Mouse (Mus musculus) embryonic facial prominence, embryonic 12.5 days (tissue): ENCODE results near the gene Olfr1406. TPM values are rescaled to one million over a fixed set of nuclear protein-coding genes. Genes with fewer than 3 reads are reported as not detected.
"Not testable (repeated sequence)": the region's sequence is repeated elsewhere in the genome, so short reads cannot be mapped to it uniquely, and the experiment has no call there.

ENCODE experiments used
- ATAC-seq: fragments of 200-750 bp; cut with Nextera tagmentation; 2 replicates; pipeline ENCODE4 v1.8.0; 2017; ENCODE audit not compliant: insufficient number of reproducible peaks, insufficient read depth, low FRiP score, low TSS enrichment
- H3K27ac ChIP-seq: fragments of 300-500 bp; sonication (generic); 2 replicates; pipeline ENCODE4 v1.5.1; 2016; ENCODE audit warnings: mild to moderate bottlenecking
- H3K27me3 ChIP-seq: fragments of 300-500 bp; sonication (generic); 2 replicates; pipeline ENCODE4 v1.6.1; 2016; ENCODE audit warnings: mild to moderate bottlenecking, moderate library complexity
- H3K36me3 ChIP-seq: fragments of 300-500 bp; sonication (generic); 2 replicates; pipeline ENCODE4 v1.6.1; 2016; ENCODE audit warnings: mild to moderate bottlenecking
- H3K4me1 ChIP-seq: fragments of 300-500 bp; sonication (generic); 2 replicates; pipeline ENCODE4 v1.6.1; 2016
- H3K4me2 ChIP-seq: fragments of 300-500 bp; sonication (generic); replicated peaks from 2 replicates; pipeline ENCODE4 v1.6.1; 2016; ENCODE audit warnings: mild to moderate bottlenecking, moderate library complexity
- H3K4me3 ChIP-seq: fragments of 300-500 bp; sonication (generic); 2 replicates; pipeline ENCODE4 v1.5.1; 2016; ENCODE audit warnings: mild to moderate bottlenecking
- H3K9ac ChIP-seq: fragments of 300-500 bp; sonication (generic); 2 replicates; pipeline ENCODE4 v1.6.1; 2016; ENCODE audit warnings: mild to moderate bottlenecking, moderate library complexity
- H3K9me3 ChIP-seq: fragments of 300-500 bp; sonication (generic); 2 replicates; pipeline ENCODE4 v1.6.1; 2016; ENCODE audit warnings: mild to moderate bottlenecking, moderate library complexity
- WGBS: fragments of 180-500 bp; shearing (Covaris S2); methylation state at CpG from one replicate; pipeline ENCODE4 v1.1.7; 2016; 5-methylcytosine and 5-hydroxymethylcytosine counted together
- polyA plus RNA-seq: library from polyadenylated mRNA; unstranded; fragments of >200 nt; fragmentation: Nextera tagmentation; extraction: Ambion mirVana; gene quantifications from 2 replicates; pipeline ENCODE4 v1.2.1, GENCODE M21; 2016

The Olfr1406 gene
- polyA plus RNA-seq = 0.05 TPM in 1 of 2 replicates, not detected in the other

DNA sequence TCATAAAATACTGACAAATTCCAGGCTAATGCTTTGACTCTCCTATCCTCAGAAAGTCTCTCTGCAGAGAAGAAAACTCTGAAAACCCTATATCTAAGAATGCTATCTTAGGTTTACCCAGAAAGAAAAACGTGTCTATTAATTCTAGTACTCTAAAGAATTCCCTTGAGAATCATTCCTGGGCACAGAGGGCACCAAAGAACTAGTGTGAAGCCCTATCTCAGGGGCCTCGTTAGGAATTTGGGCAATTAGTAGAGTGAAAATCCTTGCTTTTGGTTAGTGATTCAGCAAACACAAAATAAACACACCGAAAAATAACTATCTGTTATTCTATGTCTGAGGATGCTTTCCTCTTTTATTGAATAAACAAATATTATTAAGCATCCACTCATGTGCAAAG lies at the start of gene Olfr1406:
Gene Olfr1406, minus strand, starts transcription at position 101 of the 400 bp plus-strand sequence.
- H3K9me3 ChIP-seq = no peaks in the 10 kb centered on the region
- no peak within 1 kb of the TSS for H3K4me2 ChIP-seq
- WGBS = 57% methylated on average over 3 of the region's 3 CpGs
- no peak within 1 kb of the TSS for H3K9ac ChIP-seq
- no peak for ATAC-seq
- no peak within 1 kb of the TSS for H3K27ac ChIP-seq
- H3K4me1 ChIP-seq = no peaks in the 10 kb centered on the region
- H3K27me3 ChIP-seq = no peaks in the 10 kb centered on the region
- H3K36me3 ChIP-seq = no peaks in the 10 kb centered on the region
- H3K4me3 ChIP-seq = no peak within 1 kb of the TSS

GRCm38 (mm10) chr1:173237004-173237403 lies 46.6 kb upstream of the Olfr1406 start:
- not testable (repeated sequence) for H3K9ac ChIP-seq, H3K27me3 ChIP-seq, H3K9me3 ChIP-seq, H3K4me1 ChIP-seq, ATAC-seq, H3K4me3 ChIP-seq, H3K36me3 ChIP-seq, H3K4me2 ChIP-seq, H3K27ac ChIP-seq
- WGBS = 94% methylated on average over 1 of the region's 1 CpGs

- 82% methylated on average over 2 of the region's 2 CpGs for WGBS
- no peak within 1 kb of the TSS for H3K4me3 ChIP-seq
- H3K27me3 ChIP-seq = no peaks in the 10 kb centered on the region
- ATAC-seq = no peak
- H3K9ac ChIP-seq = no peak within 1 kb of the TSS
- no peaks in the 10 kb centered on the region for H3K4me1 ChIP-seq
- no peak within 1 kb of the TSS for H3K27ac ChIP-seq
- H3K36me3 ChIP-seq = no peaks in the 10 kb centered on the region
- no peak within 1 kb of the TSS for H3K4me2 ChIP-seq
- H3K9me3 ChIP-seq = no peaks in the 10 kb centered on the region; the same call in 1 of the 2 replicates
These were observed 36.6 kb upstream of the Olfr1406 start, which contains the start of gene Fcer1a for GRCm38 (mm10) chr1:173227081-173227480. Fcer1a (minus strand) TSS chr1:173227214.

DNA sequence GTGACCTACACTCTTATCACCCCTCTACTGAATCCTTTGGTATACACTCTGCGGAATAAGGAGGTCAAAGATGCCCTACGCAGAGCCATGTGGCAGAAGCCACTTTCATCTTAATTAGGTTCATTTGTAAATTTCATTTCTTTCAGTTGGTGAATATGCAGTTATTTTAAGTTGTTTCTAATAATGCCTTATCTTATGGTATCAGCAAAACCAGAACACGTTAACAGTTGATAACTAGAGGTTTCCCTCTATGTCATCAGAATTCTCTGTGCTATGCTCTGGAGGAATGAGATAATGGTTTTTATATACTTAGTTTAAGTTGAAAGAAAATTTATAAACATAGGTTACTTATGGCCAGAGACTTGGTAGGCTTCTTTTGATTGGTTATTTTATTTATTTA lies 26.0 kb upstream of the Olfr1406 start:
- ATAC-seq = no peak
- H3K36me3 ChIP-seq = no peaks in the 10 kb centered on the region
- no peaks in the 10 kb centered on the region for H3K9me3 ChIP-seq
- no peak overlapping the region for H3K27ac ChIP-seq
- no peaks in the 10 kb centered on the region for H3K4me1 ChIP-seq
- H3K27me3 ChIP-seq = no peaks in the 10 kb centered on the region
- no peak overlapping the region for H3K4me2 ChIP-seq
- no peak overlapping the region for H3K9ac ChIP-seq
- WGBS = 88% methylated on average over 3 of the region's 3 CpGs
- no peak overlapping the region for H3K4me3 ChIP-seq

DNA sequence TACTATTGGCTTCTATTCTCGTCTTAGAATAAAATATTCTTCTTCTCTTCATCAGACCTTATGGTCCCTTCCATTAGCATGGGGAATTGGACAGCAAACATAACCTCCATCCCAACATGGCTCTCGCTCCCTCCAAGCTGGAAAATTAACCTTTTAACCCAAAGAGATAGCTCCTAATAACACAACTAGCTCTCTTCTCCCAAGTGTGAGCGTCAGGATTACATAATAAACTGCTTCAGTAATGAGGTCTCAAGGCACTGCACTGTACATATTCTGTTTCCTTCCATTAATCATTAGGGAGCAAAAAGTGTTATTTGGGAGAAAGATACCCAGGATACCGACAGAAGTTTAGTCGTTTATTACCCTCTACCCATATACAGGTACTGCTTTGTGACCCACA lies 21.7 kb upstream of the Olfr1406 start, which contains the start of gene Olfr1404:
Gene Olfr1404, plus strand, starts transcription at position 301 of the 400 bp plus-strand sequence.
- Histone ChIP-seq H3K4me2 (no peak within 1 kb of the TSS), H3K4me1 (no peaks in the 10 kb centered on the region), H3K36me3 (no peaks in the 10 kb centered on the region), H3K9ac (no peak within 1 kb of the TSS), H3K27ac (no peak within 1 kb of the TSS), H3K9me3 (no peaks in the 10 kb centered on the region), H3K27me3 (no peaks in the 10 kb centered on the region), H3K4me3 (no peak within 1 kb of the TSS)
- no peak for ATAC-seq
- 75% methylated on average over 5 of the region's 5 CpGs for WGBS

GRCm38 (mm10) chr1:173197508-173197907 lies 7.1 kb upstream of the Olfr1406 start, which contains the start of gene Olfr218:
Olfr218 (plus strand) TSS chr1:173197808.
- no peak within 1 kb of the TSS for H3K9ac ChIP-seq
- 73% methylated on average over 5 of the region's 5 CpGs for WGBS
- H3K4me2 ChIP-seq = no peak within 1 kb of the TSS
- no peaks in the 10 kb centered on the region for H3K9me3 ChIP-seq
- no peak within 1 kb of the TSS for H3K27ac ChIP-seq
- no peaks in the 10 kb centered on the region for H3K4me1 ChIP-seq
- H3K27me3 ChIP-seq = no peaks in the 10 kb centered on the region
- ATAC-seq = no peak
- H3K36me3 ChIP-seq = no peaks in the 10 kb centered on the region
- H3K4me3 ChIP-seq = no peak within 1 kb of the TSS

GRCm38 (mm10) chr1:173196359-173196758 lies 5.9 kb upstream of the Olfr1406 start:
- no peak overlapping the region for H3K4me2 ChIP-seq
- H3K36me3 ChIP-seq = no peaks in the 10 kb centered on the region
- ATAC-seq = no peak
- no peaks in the 10 kb centered on the region for H3K27me3 ChIP-seq
- WGBS = 78% methylated on average over 2 of the region's 2 CpGs
- H3K9me3 ChIP-seq = no peaks in the 10 kb centered on the region
- no peak overlapping the region for H3K9ac ChIP-seq
- no peak overlapping the region for H3K27ac ChIP-seq
- no peaks in the 10 kb centered on the region for H3K4me1 ChIP-seq
- no peak overlapping the region for H3K4me3 ChIP-seq

- Histone ChIP-seq H3K4me3 (no peak overlapping the region), H3K27ac (no peak overlapping the region), H3K9ac (no peak overlapping the region), H3K27me3 (no peaks in the 10 kb centered on the region), H3K4me2 (no peak overlapping the region), H3K9me3 (no peaks in the 10 kb centered on the region), H3K4me1 (no peaks in the 10 kb centered on the region), H3K36me3 (no peaks in the 10 kb centered on the region)
- ATAC-seq = no peak
- WGBS = 75% methylated on average over 3 of the region's 3 CpGs
These were observed 1.6 kb upstream of the Olfr1406 start for GRCm38 (mm10) chr1:173192059-173192458.

GRCm38 (mm10) chr1:173174154-173174842 lies 16.1 kb downstream of the Olfr1406 start:
- no peaks in the 10 kb centered on the region for H3K27me3 ChIP-seq
- ATAC-seq = no peak

GRCm38 (mm10) chr1:173137274-173137673 lies 53.2 kb downstream of the Olfr1406 start, which contains the start of gene Olfr1408:
Olfr1408 (minus strand) TSS chr1:173137374.
- Histone ChIP-seq H3K4me3 (no peak within 1 kb of the TSS), H3K9me3 (no peaks in the 10 kb centered on the region), H3K27ac (no peak within 1 kb of the TSS), H3K9ac (no peak within 1 kb of the TSS), H3K36me3 (no peaks in the 10 kb centered on the region), H3K27me3 (no peaks in the 10 kb centered on the region), H3K4me1 (no peaks in the 10 kb centered on the region), H3K4me2 (no peak within 1 kb of the TSS)
- 76% methylated on average over 2 of the region's 2 CpGs for WGBS
- ATAC-seq = no peak

More at GRCm38 (mm10) chr1:173174154-173174842, 16.1 kb downstream of the Olfr1406 start:
- Histone ChIP-seq H3K36me3 (no peaks in the 10 kb centered on the region), H3K9ac (no peak overlapping the region), H3K27ac (no peak overlapping the region), H3K4me2 (no peak overlapping the region), H3K9me3 (no peaks in the 10 kb centered on the region), H3K4me1 (no peaks in the 10 kb centered on the region), H3K4me3 (no peak overlapping the region)
